Comparison of ENCODE assay signal across 32 mouse cellular contexts in the genomic region with DNA sequence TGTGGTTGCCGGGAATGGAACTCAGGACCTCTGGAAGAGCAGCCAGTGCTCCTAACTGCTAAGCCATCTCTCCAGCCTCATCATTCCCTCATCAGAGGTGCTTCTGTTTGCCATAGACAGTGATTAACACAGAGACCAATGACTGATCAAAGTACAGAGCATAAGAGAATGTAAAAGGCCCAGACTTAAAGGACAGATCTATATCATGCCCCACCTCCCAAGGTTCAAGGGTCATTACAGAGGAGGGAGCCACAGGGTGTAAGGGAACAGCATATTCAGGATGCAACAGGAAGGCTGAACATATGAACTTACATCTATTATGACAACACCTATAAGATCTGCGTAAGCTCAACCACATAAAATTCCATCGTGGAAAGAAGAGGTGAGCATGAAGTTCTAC. TPM values are rescaled to one million over a fixed set of nuclear protein-coding genes. Genes with fewer than 3 reads are reported as not detected.
DNase-seq lines count a peak whose midpoint lies in the region; ATAC-seq and TF ChIP-seq lines count a peak whose summit lies in the region.
"Had no signal": no experiment of that assay in that cellular context is flagged by ENCODE, and none has a peak within 500 bp of the region (broad histone marks: within the 10 kb centered on the region; RNA-seq: fewer than 3 reads in every experiment).

No protein-coding gene starts in this region.

- 90% methylated on average over 3 of the region's 3 CpGs for WGBS in heart, embryonic 12.5 days
- 68% methylated on average over 3 of the region's 3 CpGs for WGBS in liver, embryonic 16.5 days (ENCODE audit: insufficient replicate concordance)
- WGBS in liver, embryonic 12.5 days (ENCODE audit: insufficient replicate concordance): 67% methylated on average over 3 of the region's 3 CpGs
- WGBS in intestine, postnatal 0 days: 41% methylated on average over 3 of the region's 3 CpGs
- 40% methylated on average over 3 of the region's 3 CpGs for WGBS in small intestine, adult 2 months

- no peaks in the 10 kb centered on the region for H3K4me1 ChIP-seq in heart, embryonic 12.5 days (replicated peaks)
- H3K4me1 ChIP-seq in liver, embryonic 16.5 days (ENCODE audit: control insufficient read depth, low read depth, low read length): no peaks in the 10 kb centered on the region
- no peaks in the 10 kb centered on the region for H3K4me1 ChIP-seq in liver, embryonic 12.5 days
- H3K4me1 ChIP-seq in intestine, postnatal 0 days (replicated peaks; ENCODE audit: control insufficient read depth, insufficient read depth, low read length): 0 out of 2 replicates have a peak, but pooled peaks cover 3% of the 10 kb centered on the region
- H3K4me1 ChIP-seq in small intestine, adult 2 months (ENCODE audit: control insufficient read depth, insufficient read depth, insufficient read length, low read length): peaks cover under 1% of the 10 kb centered on the region; the same call in 1 of the 2 replicates
- H3K4me1 ChIP-seq: embryonic facial prominence, embryonic 10.5 days; embryonic facial prominence, embryonic 13.5 days; forebrain, embryonic 12.5 days; forebrain, embryonic 15.5 days; heart, embryonic 10.5 days; hindbrain, embryonic 12.5 days; hindbrain, embryonic 15.5 days had no signal

- H3K9ac ChIP-seq in heart, embryonic 12.5 days: no peak overlapping the region
- no peak overlapping the region for H3K9ac ChIP-seq in liver, embryonic 16.5 days (ENCODE audit: low read depth, low read length)
- H3K9ac ChIP-seq in liver, embryonic 12.5 days: no peak overlapping the region
- H3K9ac ChIP-seq in intestine, postnatal 0 days (ENCODE audit: low read depth, low read length): no peak overlapping the region
- H3K9ac ChIP-seq: embryonic facial prominence, embryonic 13.5 days; forebrain, embryonic 12.5 days; forebrain, embryonic 15.5 days; hindbrain, embryonic 12.5 days; hindbrain, embryonic 15.5 days had no signal

- H3K9me3 ChIP-seq in heart, embryonic 12.5 days (replicated peaks): no peaks in the 10 kb centered on the region
- H3K9me3 ChIP-seq in liver, embryonic 16.5 days (replicated peaks; ENCODE audit: control insufficient read depth, low read length): no peaks in the 10 kb centered on the region
- H3K9me3 ChIP-seq in liver, embryonic 12.5 days (replicated peaks): no peaks in the 10 kb centered on the region
- H3K9me3 ChIP-seq in intestine, postnatal 0 days (ENCODE audit: control insufficient read depth): no peaks in the 10 kb centered on the region
- H3K9me3 ChIP-seq: embryonic facial prominence, embryonic 10.5 days; embryonic facial prominence, embryonic 13.5 days; forebrain, embryonic 15.5 days; heart, embryonic 10.5 days; hindbrain, embryonic 12.5 days; hindbrain, embryonic 15.5 days had no signal

- no peaks in the 10 kb centered on the region for H3K27me3 ChIP-seq in heart, embryonic 12.5 days (replicated peaks)
- H3K27me3 ChIP-seq in liver, embryonic 16.5 days (ENCODE audit: control insufficient read depth, insufficient read depth, low read depth, low read length): no peaks in the 10 kb centered on the region
- no peaks in the 10 kb centered on the region for H3K27me3 ChIP-seq in liver, embryonic 12.5 days (replicated peaks)
- H3K27me3 ChIP-seq in intestine, postnatal 0 days (replicated peaks; ENCODE audit: control insufficient read depth, insufficient read depth, low read length): no peaks in the 10 kb centered on the region
- H3K27me3 ChIP-seq in small intestine, adult 2 months (ENCODE audit: control insufficient read depth, insufficient read depth, low read length): no peaks in the 10 kb centered on the region
- H3K27me3 ChIP-seq: embryonic facial prominence, embryonic 13.5 days; forebrain, embryonic 12.5 days; forebrain, embryonic 15.5 days; hindbrain, embryonic 12.5 days; hindbrain, embryonic 15.5 days had no signal

- no peak overlapping the region for H3K4me3 ChIP-seq in heart, embryonic 12.5 days
- no peak overlapping the region for H3K4me3 ChIP-seq in liver, embryonic 16.5 days (ENCODE audit: low read depth, low read length)
- H3K4me3 ChIP-seq in liver, embryonic 12.5 days: no peak overlapping the region
- peak overlapping the region; percentile 5; the same call in 1 of the 2 replicates for H3K4me3 ChIP-seq in intestine, postnatal 0 days (ENCODE audit: low read depth, low read length)
- H3K4me3 ChIP-seq in small intestine, adult 2 months (ENCODE audit: low read depth, low read length): no peak overlapping the region
- H3K4me3 ChIP-seq: embryonic facial prominence, embryonic 10.5 days; embryonic facial prominence, embryonic 13.5 days; erythroblast, embryonic 14.5 days; forebrain, embryonic 12.5 days; forebrain, embryonic 15.5 days; heart, adult 2 months; heart, embryonic 10.5 days; hindbrain, embryonic 12.5 days; hindbrain, embryonic 15.5 days had no signal

- H3K36me3 ChIP-seq in heart, embryonic 12.5 days: no peaks in the 10 kb centered on the region
- no peaks in the 10 kb centered on the region for H3K36me3 ChIP-seq in liver, embryonic 16.5 days (ENCODE audit: control insufficient read depth, insufficient read depth)
- no peaks in the 10 kb centered on the region for H3K36me3 ChIP-seq in liver, embryonic 12.5 days
- no peaks in the 10 kb centered on the region for H3K36me3 ChIP-seq in intestine, postnatal 0 days (ENCODE audit: control insufficient read depth, insufficient read depth)
- H3K36me3 ChIP-seq in small intestine, adult 2 months (ENCODE audit: control insufficient read depth, insufficient read depth, low read length): peaks cover 5% of the 10 kb centered on the region; the same call in 1 of the 2 replicates
- H3K36me3 ChIP-seq: embryonic facial prominence, embryonic 10.5 days; embryonic facial prominence, embryonic 13.5 days; forebrain, embryonic 12.5 days; forebrain, embryonic 15.5 days; heart, embryonic 10.5 days; hindbrain, embryonic 12.5 days; hindbrain, embryonic 15.5 days had no signal

- TF ChIP-seq POLR2A in small intestine, adult 2 months (IDR thresholded peaks at IDR 0.05; ENCODE audit: low read depth, low read length): no peak

- no peak for ATAC-seq in heart, embryonic 12.5 days (ENCODE audit: insufficient number of reproducible peaks, low FRiP score)
- ATAC-seq in liver, embryonic 16.5 days (ENCODE audit: low read depth): peak; percentile 70
- no peak for ATAC-seq in liver, embryonic 12.5 days
- peak; percentile 94 for ATAC-seq in intestine, postnatal 0 days
- ATAC-seq: activated CD4-positive, CD25-positive, alpha-beta regulatory T cell, adult 4 months; forebrain, embryonic 15.5 days had no signal

- peak; percentile 25 for DNase-seq in heart, adult 11 months
- no peak for DNase-seq in adrenal gland, adult 2 months
- no peak for DNase-seq in kidney, adult 11 months
- DNase-seq: adrenal gland, postnatal 10 days; adrenal gland, postnatal 36 days; cerebellum, adult 2 months; cerebellum, postnatal 10 days; cerebellum, postnatal 36 days; embryo, embryonic 11 days; gastrocnemius, postnatal 25 days; heart, adult 2 months had no signal

- H3K27ac ChIP-seq in heart, embryonic 12.5 days (ENCODE audit: poor library complexity, severe bottlenecking): no peak overlapping the region
- H3K27ac ChIP-seq in liver, embryonic 16.5 days (ENCODE audit: low read length): no peak overlapping the region
- no peak overlapping the region for H3K27ac ChIP-seq in liver, embryonic 12.5 days
- H3K27ac ChIP-seq in intestine, postnatal 0 days (ENCODE audit: low read depth, low read length): peak overlapping the region; percentile 82
- H3K27ac ChIP-seq in small intestine, adult 2 months (ENCODE audit: insufficient read depth, low read depth, low read length): peak overlapping the region; percentile 98
- H3K27ac ChIP-seq: embryonic facial prominence, embryonic 10.5 days; embryonic facial prominence, embryonic 13.5 days; forebrain, embryonic 12.5 days; forebrain, embryonic 15.5 days; heart, adult 2 months; heart, embryonic 10.5 days; hindbrain, embryonic 12.5 days; hindbrain, embryonic 15.5 days had no signal

- H3K4me2 ChIP-seq in heart, embryonic 12.5 days: no peak overlapping the region
- H3K4me2 ChIP-seq in liver, embryonic 16.5 days (ENCODE audit: low read depth, low read length): no peak overlapping the region
- H3K4me2 ChIP-seq in liver, embryonic 12.5 days: no peak overlapping the region
- H3K4me2 ChIP-seq in intestine, postnatal 0 days (replicated peaks; ENCODE audit: low read depth): peak overlapping the region; percentile 47
- H3K4me2 ChIP-seq: embryonic facial prominence, embryonic 13.5 days; forebrain, embryonic 12.5 days; forebrain, embryonic 15.5 days; hindbrain, embryonic 12.5 days; hindbrain, embryonic 15.5 days had no signal

- TF ChIP-seq CTCF in intestine, postnatal 0 days (IDR thresholded peaks at IDR 0.05; ENCODE audit: low read depth): no peak
- no peak for TF ChIP-seq CTCF in small intestine, adult 2 months (IDR thresholded peaks at IDR 0.05; ENCODE audit: extremely low read depth, insufficient read length, insufficient replicate concordance, low read depth, low read length)

RNA-seq across cellular contexts. Expression of a gene that starts 10.7 kb away (rescaled TPM):
- not detected in 2 replicates for polyA plus RNA-seq in heart, embryonic 12.5 days (2016; fragmentation: Nextera tagmentation; extraction: Ambion mirVana)
- 0.14 and 0.20 TPM in 2 replicates for polyA plus RNA-seq in liver, embryonic 16.5 days (2015; fragmentation: Nextera tagmentation; extraction: Ambion mirVana)
- 0.17 TPM in 1 of 2 replicates, not detected in the other for polyA plus RNA-seq in liver, embryonic 12.5 days (2016; fragmentation: Nextera tagmentation; extraction: Ambion mirVana)
- 0.74 and 0.86 TPM in 2 replicates for polyA plus RNA-seq in intestine, postnatal 0 days (2015; fragmentation: Nextera tagmentation; extraction: Ambion mirVana)
- polyA plus RNA-seq in small intestine, adult 2 months (2012; rRNA removed): 25.6 and 46.2 TPM in 2 replicates
- total RNA-seq in adrenal gland, adult 2 months (2021): under 1 TPM in 1 of 2 experiments, not detected in 1; 0.63 TPM
- not detected in 2 replicates for polyA plus RNA-seq in adrenal gland, adult 2 months (2012; rRNA removed)
- total RNA-seq: gastrocnemius, adult 8-10 months; gastrocnemius, postnatal 25 days; heart, adult 2 months; heart, postnatal 25 days; hematopoietic stem cell, adult 5-6 weeks had no signal
- polyA plus RNA-seq: activated CD4-positive, CD25-positive, alpha-beta regulatory T cell, adult 4 months; cerebellum, adult 2 months; cortical plate, adult 2 months; embryonic facial prominence, embryonic 10.5 days; embryonic facial prominence, embryonic 13.5 days; erythroblast, embryonic 14.5 days; forebrain, embryonic 12.5 days; forebrain, embryonic 15.5 days; gonadal fat pad, adult 2 months; heart, adult 2 months; heart, embryonic 10.5 days; heart, embryonic 14.5 days; heart, postnatal 0 days; hindbrain, embryonic 12.5 days; hindbrain, embryonic 15.5 days had no signal

RNA-seq across cellular contexts. Expression of a gene that starts 18.3 kb away (rescaled TPM):
- polyA plus RNA-seq in heart, embryonic 12.5 days (2016; fragmentation: Nextera tagmentation; extraction: Ambion mirVana): 50.0 and 50.6 TPM in 2 replicates
- 60.8 and 69.4 TPM in 2 replicates for polyA plus RNA-seq in liver, embryonic 16.5 days (2015; fragmentation: Nextera tagmentation; extraction: Ambion mirVana)
- 88.9 and 93.3 TPM in 2 replicates for polyA plus RNA-seq in liver, embryonic 12.5 days (2016; fragmentation: Nextera tagmentation; extraction: Ambion mirVana)
- 18.7 and 22.1 TPM in 2 replicates for polyA plus RNA-seq in intestine, postnatal 0 days (2015; fragmentation: Nextera tagmentation; extraction: Ambion mirVana)
- 0.89 and 1.5 TPM in 2 replicates for polyA plus RNA-seq in small intestine, adult 2 months (2012; rRNA removed)
- 1 to 10 TPM; 2.3 to 4.4 TPM for total RNA-seq in adrenal gland, adult 2 months (2021)
- polyA plus RNA-seq in adrenal gland, adult 2 months (2012; rRNA removed): 0.26 and 0.56 TPM in 2 replicates

RNA-seq across cellular contexts. Expression of a gene that starts 38.7 kb away (rescaled TPM):
- 573 and 577 TPM in 2 replicates for polyA plus RNA-seq in heart, embryonic 12.5 days (2016; fragmentation: Nextera tagmentation; extraction: Ambion mirVana)
- 301 and 339 TPM in 2 replicates for polyA plus RNA-seq in liver, embryonic 16.5 days (2015; fragmentation: Nextera tagmentation; extraction: Ambion mirVana)
- 666 and 682 TPM in 2 replicates for polyA plus RNA-seq in liver, embryonic 12.5 days (2016; fragmentation: Nextera tagmentation; extraction: Ambion mirVana)
- 511 and 531 TPM in 2 replicates for polyA plus RNA-seq in intestine, postnatal 0 days (2015; fragmentation: Nextera tagmentation; extraction: Ambion mirVana)
- polyA plus RNA-seq in small intestine, adult 2 months (2012; rRNA removed): 134 and 160 TPM in 2 replicates
- total RNA-seq in adrenal gland, adult 2 months (2021): 100 to 1,000 TPM; 607 to 630 TPM
- 178 and 209 TPM in 2 replicates for polyA plus RNA-seq in adrenal gland, adult 2 months (2012; rRNA removed)

Comparison
In these comparisons a context has a peak if more than half of its experiments do, and no peak if none do; other contexts are left out.
1. ATAC-seq: peak in liver, embryonic 16.5 days (single experiment) and intestine, postnatal 0 days (single experiment); none in heart, embryonic 12.5 days (single experiment) and liver, embryonic 12.5 days (single experiment).
2. H3K27ac ChIP-seq: peak in intestine, postnatal 0 days (single experiment) and small intestine, adult 2 months (single experiment); none in heart, embryonic 12.5 days (single experiment), liver, embryonic 16.5 days (single experiment) and liver, embryonic 12.5 days (single experiment).
3. RNA of a gene that starts 10.7 kb away (polyA plus RNA-seq): 25.6 to 46.2 TPM in small intestine, adult 2 months; 0.74 to 0.86 TPM in intestine, postnatal 0 days, 0.14 to 0.20 TPM in liver, embryonic 16.5 days, 0.17 TPM in liver, embryonic 12.5 days, not detected in adrenal gland, adult 2 months and not detected in heart, embryonic 12.5 days; every median in the first group is over 10 times any median in the second.